Mouse (Mus musculus): ENCODE measurements at regions not wholly inside any gene's neighbourhood (a gene's known extent, or its start where the extent isn't known, plus 50 kb on each side); places are given as distances from the start of the nearest gene placed in this dataset.

DNA sequence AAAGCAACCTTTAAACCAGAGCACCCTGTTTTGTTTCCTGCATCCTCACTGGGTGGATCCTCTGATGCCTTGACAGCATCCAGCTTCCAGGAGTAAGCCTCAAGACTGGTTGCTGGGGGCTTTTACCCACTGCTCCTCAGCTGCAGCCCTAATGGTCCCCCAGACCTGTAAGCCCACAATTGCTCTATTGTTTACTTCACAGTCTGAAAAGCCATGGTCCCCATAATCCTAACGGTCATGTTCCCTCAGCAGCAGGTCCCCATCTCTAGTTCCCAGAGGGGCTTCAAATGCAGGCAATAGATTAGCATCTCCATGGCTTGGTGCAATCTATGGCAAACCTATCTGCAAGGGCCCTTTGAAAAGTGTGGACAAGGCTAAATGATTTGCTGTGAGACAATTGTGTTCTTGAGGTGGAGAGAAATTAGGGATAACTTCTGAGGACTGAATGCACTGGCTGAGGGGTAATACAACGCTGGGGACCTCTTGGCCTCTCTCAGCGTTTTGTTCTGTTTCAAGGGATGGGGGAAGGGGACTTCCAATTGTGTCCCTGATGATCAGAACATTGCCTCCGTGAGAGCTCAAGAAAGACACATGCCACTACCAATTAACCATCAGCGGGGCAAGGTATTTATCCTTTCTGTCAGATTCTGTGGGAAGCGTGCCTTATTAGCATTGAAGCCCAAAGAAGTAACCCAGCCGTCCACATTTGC lies 341.1 kb upstream of the Adgrl2 start:
- no peak overlapping the region for H3K9ac ChIP-seq (replicated peaks)
- H3K27me3 ChIP-seq (replicated peaks), result no peaks in the 10 kb centered on the region
- H3K9me3 ChIP-seq (replicated peaks), result no peaks in the 10 kb centered on the region
- H3K36me3 ChIP-seq, result no peaks in the 10 kb centered on the region
- no peak for ATAC-seq (ENCODE audit: low FRiP score)
- no peaks in the 10 kb centered on the region for H3K4me1 ChIP-seq
- 16% methylated on average over 7 of the region's 7 CpGs for WGBS
- H3K4me3 ChIP-seq (replicated peaks), result no peak overlapping the region
- no peak overlapping the region for H3K27ac ChIP-seq (replicated peaks)
- no peak overlapping the region for H3K4me2 ChIP-seq

DNA sequence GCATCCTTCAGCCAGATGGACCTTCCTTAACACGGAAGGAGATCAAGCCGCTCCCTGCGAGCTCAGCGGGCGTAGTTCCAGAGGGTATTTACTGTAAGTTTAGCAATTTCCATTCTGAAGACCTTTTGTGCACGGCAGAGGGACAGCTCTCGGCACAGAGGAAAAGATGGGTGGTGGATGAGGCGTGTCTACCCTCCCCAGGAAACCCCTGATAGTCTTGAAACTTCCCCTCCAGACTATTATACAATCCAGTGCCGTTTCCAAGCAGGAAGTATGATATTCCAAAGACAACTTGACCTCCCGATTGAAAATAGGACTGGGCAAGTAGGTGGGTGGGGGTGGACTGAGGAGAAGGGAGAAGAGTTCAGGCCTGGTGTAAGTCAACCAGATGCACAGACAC lies 340.4 kb upstream of the Adgrl2 start:
- H3K4me1 ChIP-seq, result no peaks in the 10 kb centered on the region
- no peaks in the 10 kb centered on the region for H3K27me3 ChIP-seq (replicated peaks)
- no peak overlapping the region for H3K4me3 ChIP-seq (replicated peaks)
- 87% methylated on average over 10 of the region's 10 CpGs for WGBS
- H3K9ac ChIP-seq (replicated peaks), result no peak overlapping the region
- H3K36me3 ChIP-seq, result no peaks in the 10 kb centered on the region
- H3K4me2 ChIP-seq, result no peak overlapping the region
- no peaks in the 10 kb centered on the region for H3K9me3 ChIP-seq (replicated peaks)
- no peak for ATAC-seq (ENCODE audit: low FRiP score)
- no peak overlapping the region for H3K27ac ChIP-seq (replicated peaks)

DNA sequence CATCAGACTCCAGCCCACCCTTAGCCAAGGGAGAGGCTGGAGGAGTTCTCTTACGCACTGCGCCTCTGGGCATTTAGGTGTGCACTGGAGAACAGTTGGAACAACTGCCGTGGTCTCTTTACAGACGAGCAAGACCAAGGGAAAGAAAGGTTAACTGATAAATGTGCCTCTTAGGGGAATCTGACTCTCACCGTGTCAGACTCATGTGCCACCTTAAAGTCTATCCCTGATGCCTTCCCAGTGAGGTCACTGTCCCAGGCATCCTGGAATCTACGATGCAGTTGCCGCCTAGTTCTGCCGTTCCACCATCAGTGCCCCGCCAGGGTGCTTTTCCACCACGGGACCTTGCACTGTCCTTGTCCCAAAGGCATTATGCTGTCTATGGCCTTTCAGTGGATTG lies 339.7 kb upstream of the Adgrl2 start:
- H3K4me1 ChIP-seq, result no peaks in the 10 kb centered on the region
- H3K4me3 ChIP-seq (replicated peaks), result no peak overlapping the region
- H3K27ac ChIP-seq (replicated peaks), result no peak overlapping the region
- H3K27me3 ChIP-seq (replicated peaks), result no peaks in the 10 kb centered on the region
- no peak overlapping the region for H3K9ac ChIP-seq (replicated peaks)
- no peak overlapping the region for H3K4me2 ChIP-seq
- WGBS, result 88% methylated on average over 10 of the region's 10 CpGs
- ATAC-seq (ENCODE audit: low FRiP score), result no peak
- H3K36me3 ChIP-seq, result no peaks in the 10 kb centered on the region
- no peaks in the 10 kb centered on the region for H3K9me3 ChIP-seq (replicated peaks)

DNA sequence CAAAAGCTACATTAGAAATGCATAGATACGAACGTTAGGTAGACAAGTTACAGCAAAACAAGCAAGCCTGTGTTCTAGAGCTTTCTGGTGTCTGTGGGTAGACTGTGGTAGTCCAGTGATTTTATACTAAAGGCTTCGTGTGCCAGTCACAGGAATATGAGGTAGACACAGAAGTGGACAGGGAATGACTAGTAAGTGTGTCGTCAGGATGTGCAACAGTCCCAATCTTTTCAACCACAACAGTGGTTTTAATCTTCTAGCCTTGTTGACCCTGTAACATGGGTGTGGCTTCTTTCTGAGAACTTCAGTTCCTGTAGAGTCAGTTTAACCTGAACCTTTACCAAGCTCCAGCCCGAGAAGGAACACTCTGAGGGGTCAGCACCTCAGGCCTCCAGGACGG lies 339.3 kb upstream of the Adgrl2 start:
- ATAC-seq (ENCODE audit: low FRiP score), result no peak
- WGBS, result 90% methylated on average over 6 of the region's 6 CpGs
- H3K27ac ChIP-seq (replicated peaks), result no peak overlapping the region
- H3K27me3 ChIP-seq (replicated peaks), result no peaks in the 10 kb centered on the region
- no peaks in the 10 kb centered on the region for H3K4me1 ChIP-seq
- no peaks in the 10 kb centered on the region for H3K9me3 ChIP-seq (replicated peaks)
- H3K4me2 ChIP-seq, result no peak overlapping the region
- no peaks in the 10 kb centered on the region for H3K36me3 ChIP-seq
- H3K9ac ChIP-seq (replicated peaks), result no peak overlapping the region
- no peak overlapping the region for H3K4me3 ChIP-seq (replicated peaks)

DNA sequence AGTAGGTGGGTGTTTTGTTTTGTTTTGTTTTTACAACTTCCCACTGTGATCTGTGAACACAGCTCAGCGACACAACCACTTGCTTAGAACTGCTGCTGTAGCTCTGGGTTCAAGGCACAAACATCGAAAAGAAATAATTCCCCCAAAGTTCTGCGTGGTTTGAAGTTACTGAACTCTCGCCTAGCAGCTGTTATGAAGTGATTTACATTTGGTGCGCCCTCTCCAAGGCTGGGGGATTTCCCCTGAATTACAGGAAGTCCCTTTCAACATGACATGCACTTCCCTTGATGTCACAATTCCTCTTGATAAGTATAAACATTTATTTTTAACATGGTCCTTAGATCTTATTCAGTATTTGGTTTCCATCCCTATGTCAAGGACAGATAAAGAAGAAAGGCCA lies 336.3 kb upstream of the Adgrl2 start:
- no peaks in the 10 kb centered on the region for H3K4me1 ChIP-seq
- no peak overlapping the region for H3K4me2 ChIP-seq
- no peak overlapping the region for H3K4me3 ChIP-seq (replicated peaks)
- no peaks in the 10 kb centered on the region for H3K27me3 ChIP-seq (replicated peaks)
- H3K27ac ChIP-seq (replicated peaks), result no peak overlapping the region
- 60% methylated on average over 5 of the region's 5 CpGs for WGBS
- H3K36me3 ChIP-seq, result no peaks in the 10 kb centered on the region
- H3K9me3 ChIP-seq (replicated peaks), result no peaks in the 10 kb centered on the region
- ATAC-seq (ENCODE audit: low FRiP score), result no peak
- H3K9ac ChIP-seq (replicated peaks), result no peak overlapping the region

DNA sequence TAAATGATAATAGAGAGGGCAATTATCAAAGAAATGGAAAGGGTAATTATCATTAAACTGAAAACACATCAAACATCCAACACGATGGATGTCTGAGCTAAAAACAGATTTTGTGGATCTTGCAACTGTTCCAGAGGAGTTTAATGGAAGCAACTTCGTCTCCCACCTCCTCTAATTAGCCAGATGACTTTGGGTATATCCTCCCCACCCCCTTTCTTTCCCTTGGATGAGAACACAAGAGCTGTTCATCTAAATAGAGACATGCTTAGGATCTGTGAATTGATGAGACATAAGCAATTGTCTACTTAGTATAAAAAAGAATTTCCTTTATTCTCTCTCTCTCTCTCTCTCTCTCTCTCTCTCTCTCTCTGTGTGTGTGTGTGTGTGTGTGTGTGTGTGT lies 333.7 kb upstream of the Adgrl2 start:
- Histone ChIP-seq H3K4me1 (no peaks in the 10 kb centered on the region), H3K9ac (replicated peaks) (no peak overlapping the region), H3K4me2 (no peak overlapping the region), H3K27me3 (replicated peaks) (no peaks in the 10 kb centered on the region), H3K9me3 (replicated peaks) (no peaks in the 10 kb centered on the region), H3K4me3 (replicated peaks) (no peak overlapping the region), H3K27ac (replicated peaks) (no peak overlapping the region), H3K36me3 (no peaks in the 10 kb centered on the region)
- WGBS, result 33% methylated on average over 2 of the region's 2 CpGs
- ATAC-seq (ENCODE audit: low FRiP score), result no peak

DNA sequence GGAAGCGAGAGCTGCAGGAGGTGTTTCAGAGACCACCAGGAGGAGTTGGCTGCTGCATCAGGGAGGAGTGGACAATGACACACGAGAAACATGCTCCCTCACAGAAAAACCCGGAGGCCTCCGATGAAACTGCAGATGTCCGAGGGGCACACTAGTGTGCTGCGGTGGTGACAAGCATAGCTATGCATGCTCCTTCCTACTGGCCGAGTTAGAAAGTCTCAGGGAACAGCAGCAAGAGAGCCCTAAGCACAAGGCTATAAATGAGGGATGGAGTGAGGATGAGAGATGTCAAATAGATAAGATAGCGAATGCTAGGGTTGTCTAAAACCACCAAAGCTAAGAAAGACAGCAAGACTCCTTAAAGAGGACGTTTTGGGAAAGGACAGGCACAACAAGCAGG lies 328.4 kb upstream of the Adgrl2 start:
- Histone ChIP-seq H3K4me2 (no peak overlapping the region), H3K27me3 (replicated peaks) (no peaks in the 10 kb centered on the region), H3K9ac (replicated peaks) (no peak overlapping the region), H3K4me1 (no peaks in the 10 kb centered on the region), H3K9me3 (replicated peaks) (no peaks in the 10 kb centered on the region), H3K36me3 (no peaks in the 10 kb centered on the region), H3K4me3 (replicated peaks) (no peak overlapping the region), H3K27ac (replicated peaks) (no peak overlapping the region)
- WGBS, result 68% methylated on average over 9 of the region's 9 CpGs
- no peak for ATAC-seq (ENCODE audit: low FRiP score)

DNA sequence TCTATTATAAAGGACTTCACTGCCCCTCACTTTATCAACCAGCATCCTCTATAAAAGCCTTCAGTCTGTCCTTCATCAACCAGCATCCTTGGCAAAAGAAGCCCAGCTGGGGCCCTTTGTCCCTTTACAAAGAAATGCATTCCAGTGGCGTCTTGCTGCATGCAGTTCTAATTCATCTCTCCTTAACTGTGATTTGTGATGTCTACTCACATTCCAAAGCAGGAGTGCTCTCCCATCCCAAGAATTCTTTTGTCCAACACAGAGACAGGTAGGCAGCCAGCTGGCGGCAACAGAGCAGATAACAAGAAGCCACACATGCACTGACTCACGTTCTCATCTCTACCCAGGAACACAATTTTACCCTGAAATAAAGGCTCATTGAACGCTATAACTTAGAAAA lies 323.9 kb upstream of the Adgrl2 start:
- Histone ChIP-seq H3K27ac (replicated peaks) (no peak overlapping the region), H3K4me3 (replicated peaks) (no peak overlapping the region), H3K9ac (replicated peaks) (no peak overlapping the region), H3K4me1 (no peaks in the 10 kb centered on the region), H3K4me2 (no peak overlapping the region), H3K9me3 (replicated peaks) (no peaks in the 10 kb centered on the region), H3K27me3 (replicated peaks) (no peaks in the 10 kb centered on the region), H3K36me3 (no peaks in the 10 kb centered on the region)
- ATAC-seq (ENCODE audit: low FRiP score), result no peak
- WGBS, result 44% methylated on average over 4 of the region's 4 CpGs

DNA sequence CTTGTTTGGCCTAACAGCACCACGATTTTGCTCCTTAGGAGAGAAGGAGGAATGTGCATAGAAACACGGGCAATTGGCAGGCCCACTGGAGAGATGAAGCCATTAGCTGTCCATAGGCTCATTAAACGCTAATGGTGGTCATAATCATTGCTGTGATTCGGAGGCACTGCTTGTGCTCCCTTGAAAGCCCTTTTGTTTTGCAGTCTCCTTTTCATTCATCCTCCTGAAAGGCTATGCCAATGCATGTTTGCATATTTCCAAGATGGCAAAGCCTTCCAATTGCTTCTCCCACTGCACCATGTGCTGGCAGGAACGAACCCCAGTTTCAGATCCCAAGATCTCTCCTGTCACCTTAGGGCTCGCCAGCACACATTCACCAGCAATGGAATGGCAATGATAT lies 322.9 kb upstream of the Adgrl2 start:
- H3K9me3 ChIP-seq (replicated peaks), result no peaks in the 10 kb centered on the region
- 27% methylated on average over 6 of the region's 6 CpGs for WGBS
- H3K36me3 ChIP-seq, result no peaks in the 10 kb centered on the region
- no peak overlapping the region for H3K27ac ChIP-seq (replicated peaks)
- H3K27me3 ChIP-seq (replicated peaks), result no peaks in the 10 kb centered on the region
- H3K4me2 ChIP-seq, result no peak overlapping the region
- ATAC-seq (ENCODE audit: low FRiP score), result no peak
- no peaks in the 10 kb centered on the region for H3K4me1 ChIP-seq
- no peak overlapping the region for H3K9ac ChIP-seq (replicated peaks)
- no peak overlapping the region for H3K4me3 ChIP-seq (replicated peaks)

DNA sequence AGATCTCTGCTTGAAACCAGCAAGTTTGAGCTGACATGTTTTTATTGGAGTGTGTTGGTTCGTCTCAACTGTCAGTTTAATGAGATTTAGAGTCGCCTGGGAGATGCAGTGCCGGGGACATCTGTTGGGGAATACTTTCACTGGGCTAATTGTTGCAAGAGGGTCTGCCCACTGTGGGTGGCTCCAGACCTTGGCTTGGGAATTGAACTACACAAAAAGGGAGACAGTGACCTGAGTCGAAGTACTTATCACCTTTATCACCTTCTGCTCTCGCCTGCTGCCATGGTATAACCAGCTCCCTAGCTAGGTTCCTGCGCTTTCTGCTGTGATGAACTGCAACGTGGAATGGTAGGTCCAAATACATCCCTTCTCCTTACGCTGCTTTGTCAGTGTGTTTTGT lies 321.2 kb upstream of the Adgrl2 start:
- Histone ChIP-seq H3K36me3 (no peaks in the 10 kb centered on the region), H3K9ac (replicated peaks) (no peak overlapping the region), H3K27me3 (replicated peaks) (no peaks in the 10 kb centered on the region), H3K4me2 (no peak overlapping the region), H3K4me3 (replicated peaks) (no peak overlapping the region), H3K9me3 (replicated peaks) (no peaks in the 10 kb centered on the region), H3K4me1 (no peaks in the 10 kb centered on the region), H3K27ac (replicated peaks) (no peak overlapping the region)
- WGBS, result 90% methylated on average over 8 of the region's 8 CpGs
- ATAC-seq (ENCODE audit: low FRiP score), result no peak

DNA sequence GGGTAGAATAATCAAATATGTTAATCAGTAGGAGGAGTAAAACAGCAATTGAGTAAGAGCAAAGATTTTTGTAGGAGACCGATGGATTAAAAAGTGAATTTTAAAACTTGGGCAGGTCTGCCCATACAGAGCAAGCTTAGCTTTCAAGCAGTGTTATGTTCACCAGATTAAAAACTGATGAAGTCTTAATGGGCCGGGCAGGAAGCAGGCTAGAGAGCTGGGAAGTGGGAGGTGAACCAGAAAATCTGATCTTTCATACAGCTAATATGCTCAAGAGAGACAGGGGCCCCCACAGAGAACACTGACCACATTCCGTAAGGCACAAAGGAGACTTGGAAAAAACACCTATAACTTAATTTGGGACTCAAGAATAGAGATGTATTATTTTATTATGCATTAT lies 316.4 kb upstream of the Adgrl2 start:
- H3K27me3 ChIP-seq (replicated peaks), result no peaks in the 10 kb centered on the region
- no peak overlapping the region for H3K9ac ChIP-seq (replicated peaks)
- no peak for ATAC-seq (ENCODE audit: low FRiP score)
- H3K27ac ChIP-seq (replicated peaks), result no peak overlapping the region
- 58% methylated on average over 3 of the region's 3 CpGs for WGBS
- H3K9me3 ChIP-seq (replicated peaks), result no peaks in the 10 kb centered on the region
- no peaks in the 10 kb centered on the region for H3K36me3 ChIP-seq
- H3K4me3 ChIP-seq (replicated peaks), result no peak overlapping the region
- no peak overlapping the region for H3K4me2 ChIP-seq
- H3K4me1 ChIP-seq, result no peaks in the 10 kb centered on the region

DNA sequence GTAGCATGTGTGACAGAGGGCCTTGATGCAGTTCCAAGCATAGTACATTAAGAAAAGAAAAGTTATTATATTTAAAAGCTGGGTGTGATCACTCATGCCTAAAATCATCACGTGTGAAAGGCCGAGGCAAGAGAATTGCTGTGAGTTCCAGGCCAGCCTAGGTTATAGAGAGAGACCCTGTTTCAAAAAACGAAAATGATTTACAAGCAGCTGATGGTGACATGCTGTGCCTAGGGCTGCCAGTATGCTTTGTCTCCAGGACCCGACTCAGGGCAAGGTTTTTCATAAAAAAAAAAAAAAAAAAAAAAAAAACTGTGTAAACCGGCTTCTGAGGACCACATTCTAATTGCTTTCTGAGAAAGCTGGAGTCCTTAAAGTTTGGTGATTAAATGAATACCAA lies 315.9 kb upstream of the Adgrl2 start:
- H3K4me1 ChIP-seq, result no peaks in the 10 kb centered on the region
- WGBS, result 19% methylated on average over 5 of the region's 5 CpGs
- H3K4me3 ChIP-seq (replicated peaks), result no peak overlapping the region
- no peak overlapping the region for H3K27ac ChIP-seq (replicated peaks)
- no peak overlapping the region for H3K4me2 ChIP-seq
- no peaks in the 10 kb centered on the region for H3K9me3 ChIP-seq (replicated peaks)
- no peaks in the 10 kb centered on the region for H3K27me3 ChIP-seq (replicated peaks)
- H3K36me3 ChIP-seq, result no peaks in the 10 kb centered on the region
- ATAC-seq (ENCODE audit: low FRiP score), result no peak
- no peak overlapping the region for H3K9ac ChIP-seq (replicated peaks)

DNA sequence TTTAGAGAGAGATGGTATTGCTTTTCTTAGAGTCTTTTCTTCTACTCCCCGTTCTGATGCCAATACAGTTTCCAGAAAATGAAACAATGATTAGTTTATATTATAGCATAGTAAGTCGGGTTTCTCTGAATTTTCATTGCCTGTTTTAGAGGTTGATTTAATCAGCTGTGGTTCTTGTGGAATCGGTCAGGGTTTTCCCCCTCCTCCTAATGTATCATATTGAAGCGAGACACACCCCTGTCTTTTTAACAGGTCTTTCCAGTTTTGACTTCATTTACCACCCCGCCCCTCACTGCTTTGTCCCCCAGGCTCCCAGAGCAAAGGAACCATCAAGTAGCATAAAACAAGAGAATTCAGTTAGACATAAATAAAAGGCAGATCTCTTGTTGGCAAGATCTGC lies 315.1 kb upstream of the Adgrl2 start:
- no peaks in the 10 kb centered on the region for H3K4me1 ChIP-seq
- H3K27ac ChIP-seq (replicated peaks), result no peak overlapping the region
- H3K9me3 ChIP-seq (replicated peaks), result no peaks in the 10 kb centered on the region
- H3K9ac ChIP-seq (replicated peaks), result no peak overlapping the region
- H3K4me3 ChIP-seq (replicated peaks), result no peak overlapping the region
- no peak overlapping the region for H3K4me2 ChIP-seq
- 51% methylated on average over 5 of the region's 5 CpGs for WGBS
- ATAC-seq (ENCODE audit: low FRiP score), result no peak
- H3K36me3 ChIP-seq, result no peaks in the 10 kb centered on the region
- H3K27me3 ChIP-seq (replicated peaks), result no peaks in the 10 kb centered on the region

Data from neural tube, embryonic 15.5 days (tissue).